Mouse (Mus musculus): ENCODE measurements around the gene Icam1.

- TF ChIP-seq CTCF (IDR thresholded peaks at IDR 0.05; ENCODE audit: low read depth) (no peak), EP300 (optimal IDR thresholded peaks at IDR 0.05) (no peak)
These were observed 22.5 kb upstream of the Icam1 start for GRCm38 (mm10) chr9:20993165-20993898.

Measured in stomach, postnatal 0 days (tissue).